Comparison of ENCODE assay signal across 4 mouse cellular contexts in genomic region chr2:156919191-156919590, GRCm38 (mm10). TPM values are rescaled to one million over a fixed set of nuclear protein-coding genes. Genes with fewer than 3 reads are reported as not detected.
A peak's percentile ranks its signal among the peaks of the same experiment; 100 is the strongest.
DNase-seq lines count a peak whose midpoint lies in the region.
"Not testable (repeated sequence)": the region's sequence is repeated elsewhere in the genome, so short reads cannot be mapped to it uniquely, and the experiment has no call there.

No protein-coding gene starts in this region.

- not testable (repeated sequence) for H3K27me3 ChIP-seq in heart, embryonic 10.5 days (ENCODE audit: insufficient read depth, poor library complexity, severe bottlenecking); megakaryocyte, embryonic 14.5 days (replicated peaks)

- not testable (repeated sequence) for H3K4me3 ChIP-seq in heart, embryonic 10.5 days
- H3K4me3 ChIP-seq in megakaryocyte, embryonic 14.5 days (replicated peaks), result peak overlapping the region; percentile 46

- not testable (repeated sequence) for H3K27ac ChIP-seq in heart, embryonic 10.5 days

- 81% methylated on average over 11 of the region's 11 CpGs for WGBS in heart, embryonic 10.5 days

- DNase-seq in 416B (ENCODE audit: low read depth), result peak; percentile 21
- peak; percentile 72 for DNase-seq in heart, adult 11 months
- peak; percentile 54 for DNase-seq in heart, embryonic 10.5 days (ENCODE audit: low spot score)

- H3K4me1 ChIP-seq in heart, embryonic 10.5 days, result not testable (repeated sequence)
- H3K4me1 ChIP-seq in megakaryocyte, embryonic 14.5 days, result peaks cover 84% of the 10 kb centered on the region

- H3K36me3 ChIP-seq in heart, embryonic 10.5 days; megakaryocyte, embryonic 14.5 days (replicated peaks; ENCODE audit: low read length): not testable (repeated sequence)

- not testable (repeated sequence) for H3K9me3 ChIP-seq in heart, embryonic 10.5 days; megakaryocyte, embryonic 14.5 days

RNA-seq across cellular contexts. Expression of gene Sla2, which starts 32.2 kb away (rescaled TPM):
- polyA plus RNA-seq in heart, embryonic 10.5 days (2016; fragmentation: Nextera tagmentation; extraction: Ambion mirVana), result 1.1 and 1.9 TPM in 2 replicates
- polyA plus RNA-seq in megakaryocyte, embryonic 14.5 days (2012; ENCODE audit: insufficient read depth, low replicate concordance), result 86.1 and 150 TPM in 2 replicates

RNA-seq across cellular contexts. Expression of gene Rab5if, which starts 56.3 kb away (rescaled TPM):
- polyA plus RNA-seq in heart, embryonic 10.5 days (2016; fragmentation: Nextera tagmentation; extraction: Ambion mirVana), result 197 and 198 TPM in 2 replicates
- 175 and 255 TPM in 2 replicates for polyA plus RNA-seq in megakaryocyte, embryonic 14.5 days (2012; ENCODE audit: insufficient read depth, low replicate concordance)

Comparison
In these comparisons a context has a peak if more than half of its experiments do, and no peak if none do; other contexts are left out.
1. DNase-seq: peak in every context shown above with its lines; median percentile 72 in heart, adult 11 months; 54 in heart, embryonic 10.5 days; 21 in 416B.
2. RNA of gene Sla2, which starts 32.2 kb away (polyA plus RNA-seq): 86.1 to 150 TPM in megakaryocyte, embryonic 14.5 days; 1.1 to 1.9 TPM in heart, embryonic 10.5 days; every median in the first group is over 10 times any median in the second.